Mouse (Mus musculus): ENCODE measurements around the gene Gmfb.

DNA sequence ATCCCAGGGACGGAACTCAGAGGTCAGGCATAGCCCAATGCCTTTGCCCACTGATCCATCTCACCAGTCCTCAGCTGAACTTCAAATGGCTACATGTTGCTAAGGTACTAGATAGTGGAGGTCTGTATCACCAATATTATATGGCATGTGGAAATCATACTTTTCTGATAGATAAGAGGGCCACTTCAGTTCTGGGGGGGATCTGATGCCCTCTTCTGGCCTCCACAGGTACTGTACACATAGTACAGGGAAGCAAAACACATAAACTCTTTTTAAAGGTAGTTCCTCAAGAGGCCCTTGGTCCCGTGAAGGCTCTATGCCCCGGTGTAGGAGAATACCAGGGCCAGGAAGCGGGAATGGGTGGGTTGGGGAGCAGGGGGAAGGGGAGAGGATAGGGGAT is 31.7 kb downstream of the Gmfb start:
- TF ChIP-seq CHD2 (IDR thresholded peaks at IDR 0.05; ENCODE audit: low read length) (no peak), RCOR1 (conservative IDR thresholded peaks at IDR 0.05; ENCODE audit: low read depth, low read length) (no peak), MAFK (IDR thresholded peaks at IDR 0.05; ENCODE audit: insufficient replicate concordance, low read length) (no peak), POLR2A (IDR thresholded peaks at IDR 0.05; ENCODE audit: low read depth, low read length) (no peak), E2F4 (IDR thresholded peaks at IDR 0.05; ENCODE audit: insufficient replicate concordance, low read depth, low read length) (no peak), USF1 (IDR thresholded peaks at IDR 0.05; ENCODE audit: low read depth, low read length) (no peak)

All from CH12.LX (cell line).